Mouse (Mus musculus): Measurements from ENCODE around the gene Ryr1.

The Ryr1 gene

GRCm38 (mm10) chr7:28963399-28963923 lies 161.5 kb downstream of the Ryr1 start:
- DNase-seq (ENCODE audit: low read depth in 2 of 2, low spot score in 2 of 2) = no peak

- DNase-seq (ENCODE audit: low read depth in 2 of 2, low spot score in 2 of 2) = peak; percentile 99
Observed at GRCm38 (mm10) chr7:28961927-28962670, 162.9 kb downstream of the Ryr1 start, which contains the start of gene Actn4. Gene Actn4 (minus strand): TSS chr7:28962340.

- DNase-seq (ENCODE audit: low read depth in 2 of 2, low spot score in 2 of 2) = no peak
Observed at GRCm38 (mm10) chr7:28961584-28961926, 163.4 kb downstream of the Ryr1 start.

- no peak for DNase-seq (ENCODE audit: low read depth in 2 of 2, low spot score in 2 of 2)
Observed at GRCm38 (mm10) chr7:28960354-28961046, 164.5 kb downstream of the Ryr1 start.

- DNase-seq (ENCODE audit: low read depth in 2 of 2, low spot score in 2 of 2) = no peak
Observed at GRCm38 (mm10) chr7:28959505-28960045, 165.4 kb downstream of the Ryr1 start.

- no peak for DNase-seq (ENCODE audit: low read depth in 2 of 2, low spot score in 2 of 2)
Observed at GRCm38 (mm10) chr7:28958770-28959169, 166.2 kb downstream of the Ryr1 start.

- no peak for DNase-seq (ENCODE audit: low read depth in 2 of 2, low spot score in 2 of 2)
Observed at GRCm38 (mm10) chr7:28957997-28958725, 166.8 kb downstream of the Ryr1 start.

- DNase-seq (ENCODE audit: low read depth in 2 of 2, low spot score in 2 of 2) = no peak
Observed at GRCm38 (mm10) chr7:28957286-28957685, 167.7 kb downstream of the Ryr1 start.

GRCm38 (mm10) chr7:28956270-28956669 lies 168.7 kb downstream of the Ryr1 start:
- no peak for DNase-seq (ENCODE audit: low read depth in 2 of 2, low spot score in 2 of 2)

- DNase-seq (ENCODE audit: low read depth in 2 of 2, low spot score in 2 of 2) = no peak
Observed at GRCm38 (mm10) chr7:28955295-28955897, 169.6 kb downstream of the Ryr1 start.

GRCm38 (mm10) chr7:28954773-28955172 lies 170.2 kb downstream of the Ryr1 start:
- DNase-seq (ENCODE audit: low read depth in 2 of 2, low spot score in 2 of 2) = no peak

- DNase-seq (ENCODE audit: low read depth in 2 of 2, low spot score in 2 of 2) = no peak
Observed at GRCm38 (mm10) chr7:28953476-28954376, 171.3 kb downstream of the Ryr1 start.

All from CD8-positive naive resting alpha-beta T cell, adult 2 months (primary cell).